Mouse (Mus musculus) adrenal gland, postnatal 14 days (tissue): ENCODE measurements around the gene Spata20. TPM values are rescaled to one million over a fixed set of nuclear protein-coding genes. Genes with fewer than 3 reads are reported as not detected.

Experiments used
- DNase-seq: peaks from one replicate; pipeline ENCODE4 v3.0.0; 2021; ENCODE audit warnings: mixed read lengths
- total RNA-seq: library from RNA; stranded (reverse); gene quantifications from 2 replicates; pipeline ENCODE4 v1.2.3, GENCODE M21; 2021

Gene Spata20
- total RNA-seq, 1 experiment from 2014 or later: not detected

- no peak for DNase-seq
Measured at GRCm38 (mm10) chr11:94451091-94451773, 34.7 kb downstream of the Spata20 start.

GRCm38 (mm10) chr11:94449886-94450285 is 36.1 kb downstream of the Spata20 start:
- no peak for DNase-seq

- DNase-seq: no peak
Measured at GRCm38 (mm10) chr11:94449239-94449638, 36.7 kb downstream of the Spata20 start.

GRCm38 (mm10) chr11:94447017-94447416 is 39.0 kb downstream of the Spata20 start:
- DNase-seq: no peak

GRCm38 (mm10) chr11:94445300-94445699 is 40.7 kb downstream of the Spata20 start:
- no peak for DNase-seq

- no peak for DNase-seq
Measured at GRCm38 (mm10) chr11:94444829-94445228, 41.1 kb downstream of the Spata20 start.

GRCm38 (mm10) chr11:94441752-94442151 is 44.2 kb downstream of the Spata20 start:
- DNase-seq: no peak

- no peak for DNase-seq
Measured at GRCm38 (mm10) chr11:94441122-94441521, 44.9 kb downstream of the Spata20 start.

- DNase-seq: no peak
Measured at GRCm38 (mm10) chr11:94440421-94440820, 45.6 kb downstream of the Spata20 start.

GRCm38 (mm10) chr11:94429011-94429651 is 56.8 kb downstream of the Spata20 start:
- no peak for DNase-seq

Other genes with a start within 250 kb of the Spata20 start
- gene Wfikkn2, start 240.2 kb downstream of the Spata20 start, total RNA-seq: 0.63 and 0.68 TPM in 2 replicates
- not detected in 2 replicates for gene Gm21885, start 204.3 kb downstream of the Spata20 start, total RNA-seq
- gene Luc7l3, start 164.2 kb downstream of the Spata20 start, total RNA-seq: 74.5 and 94.6 TPM in 2 replicates
- 131 and 136 TPM in 2 replicates for gene Ankrd40, start 158.2 kb downstream of the Spata20 start, total RNA-seq
- gene Abcc3, start 93.2 kb downstream of the Spata20 start, total RNA-seq: 4.0 and 9.1 TPM in 2 replicates
- 0.89 and 1.5 TPM in 2 replicates for gene Cacna1g, start 12.0 kb downstream of the Spata20 start, total RNA-seq
- 12.1 and 13.5 TPM in 2 replicates for gene Epn3, start 13.8 kb upstream of the Spata20 start, total RNA-seq
- 3.9 and 5.6 TPM in 2 replicates for gene Mycbpap, start 35.6 kb upstream of the Spata20 start, total RNA-seq
- 9.2 and 10.6 TPM in 2 replicates for gene Rsad1, start 63.1 kb upstream of the Spata20 start, total RNA-seq
- 0.30 TPM in 1 of 2 replicates, not detected in the other for gene Chad, start 78.9 kb upstream of the Spata20 start, total RNA-seq
- gene Acsf2, start 115.7 kb upstream of the Spata20 start, total RNA-seq: 81.0 and 86.9 TPM in 2 replicates
- gene Lrrc59, start 143.6 kb upstream of the Spata20 start, total RNA-seq: 111 and 121 TPM in 2 replicates
- gene Mrpl27, start 167.6 kb upstream of the Spata20 start, total RNA-seq: 83.5 and 84.1 TPM in 2 replicates
- 1.9 and 3.3 TPM in 2 replicates for gene Eme1, start 167.8 kb upstream of the Spata20 start, total RNA-seq
- 20.5 and 22.6 TPM in 2 replicates for gene Xylt2, start 191.3 kb upstream of the Spata20 start, total RNA-seq
- gene Gm11541, start 218.3 kb upstream of the Spata20 start, total RNA-seq: not detected in 2 replicates